Mouse (Mus musculus): ENCODE results near the gene Dlgap3. TPM values are rescaled to one million over a fixed set of nuclear protein-coding genes. Genes with fewer than 3 reads are reported as not detected.

Gene Dlgap3
- polyA plus RNA-seq (2012): 0.02 TPM in 1 of 2 replicates, not detected in the other

GRCm38 (mm10) chr4:127168914-127169345 lies at the start of gene Dlgap3:
TSS of gene Dlgap3 (plus strand) at chr4:127169204.
- no peak for TF ChIP-seq GATA1 (IDR thresholded peaks at IDR 0.05; ENCODE audit: low read length)

DNA sequence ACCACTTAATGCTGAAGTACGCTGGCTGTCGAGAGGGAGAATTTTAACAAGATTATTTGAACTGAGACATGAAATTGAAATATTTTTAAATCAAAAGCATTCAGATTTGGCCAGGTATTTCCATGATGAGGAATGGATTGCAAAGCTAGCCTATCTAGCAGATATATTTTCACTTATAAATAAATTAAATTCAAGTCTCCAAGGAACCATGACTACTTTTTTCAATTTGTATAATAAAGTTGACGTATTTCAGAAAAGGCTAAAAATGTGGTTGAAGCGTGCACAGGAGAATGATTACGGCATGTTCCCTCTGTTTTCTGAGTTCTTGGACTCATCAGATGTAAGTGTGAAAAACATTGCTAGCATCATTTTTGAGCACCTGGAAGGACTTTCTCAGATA lies 45.6 kb upstream of the Dlgap3 start, which contains the start of gene Tmem35b:
Tmem35b (plus strand) TSS at position 301 of the 400 bp plus-strand sequence.
- TF ChIP-seq GATA1 (IDR thresholded peaks at IDR 0.05; ENCODE audit: low read length): no peak

DNA sequence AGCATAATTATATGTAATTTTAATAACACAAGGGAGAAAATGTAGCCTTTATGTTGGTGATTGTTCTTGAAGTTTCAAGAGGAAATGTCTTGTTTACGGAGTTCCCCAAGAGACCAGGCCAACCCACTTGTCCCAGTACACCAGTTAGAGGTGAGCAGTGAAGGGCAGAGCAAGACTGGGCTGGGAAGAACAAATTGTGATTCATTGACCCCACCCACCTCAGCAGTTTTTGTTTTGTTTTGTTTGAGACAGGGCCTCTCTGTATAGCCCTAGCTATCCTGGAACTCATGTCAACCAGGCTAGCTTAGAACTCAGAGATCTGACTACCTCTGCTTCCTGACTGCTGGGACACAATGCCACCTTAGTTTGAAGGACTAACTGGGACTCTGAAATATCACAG lies 44.7 kb upstream of the Dlgap3 start:
- no peak for TF ChIP-seq GATA1 (IDR thresholded peaks at IDR 0.05; ENCODE audit: low read length)

DNA sequence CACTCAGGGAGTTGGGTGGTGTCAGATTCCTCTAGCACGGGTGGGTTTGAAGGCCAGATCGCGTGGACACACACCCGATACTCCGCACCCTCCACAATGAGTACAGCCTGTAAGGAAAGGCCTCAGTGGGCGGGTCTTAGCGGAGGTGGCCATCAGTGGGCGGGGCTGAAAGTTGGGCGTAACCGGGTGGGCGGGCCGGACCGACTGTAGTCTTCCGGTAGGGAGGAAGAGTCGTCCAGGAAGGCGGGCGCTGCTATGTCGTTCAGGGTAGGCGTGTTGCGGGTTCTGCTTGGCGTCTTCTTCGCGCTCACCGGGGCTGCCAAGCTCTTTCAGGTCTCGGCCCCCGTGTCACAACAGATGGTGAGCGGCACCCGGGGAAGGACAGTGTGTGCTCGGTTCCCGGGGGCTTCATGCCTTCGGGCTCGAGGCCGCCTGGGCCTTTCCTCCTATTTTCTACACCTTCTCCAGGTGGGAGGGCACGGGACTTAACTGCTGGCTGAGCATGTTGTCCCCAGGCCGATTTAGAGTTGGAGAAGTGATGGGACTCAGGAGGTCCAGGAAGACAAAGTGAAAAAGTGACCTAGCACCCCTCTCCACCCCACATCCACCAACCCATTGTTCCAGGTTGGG lies 43.1 kb upstream of the Dlgap3 start:
- no peak for TF ChIP-seq GATA1 (IDR thresholded peaks at IDR 0.05; ENCODE audit: low read length)

- no peak for TF ChIP-seq GATA1 (IDR thresholded peaks at IDR 0.05; ENCODE audit: low read length)
These were observed 34.3 kb upstream of the Dlgap3 start for GRCm38 (mm10) chr4:127134687-127135086.

DNA sequence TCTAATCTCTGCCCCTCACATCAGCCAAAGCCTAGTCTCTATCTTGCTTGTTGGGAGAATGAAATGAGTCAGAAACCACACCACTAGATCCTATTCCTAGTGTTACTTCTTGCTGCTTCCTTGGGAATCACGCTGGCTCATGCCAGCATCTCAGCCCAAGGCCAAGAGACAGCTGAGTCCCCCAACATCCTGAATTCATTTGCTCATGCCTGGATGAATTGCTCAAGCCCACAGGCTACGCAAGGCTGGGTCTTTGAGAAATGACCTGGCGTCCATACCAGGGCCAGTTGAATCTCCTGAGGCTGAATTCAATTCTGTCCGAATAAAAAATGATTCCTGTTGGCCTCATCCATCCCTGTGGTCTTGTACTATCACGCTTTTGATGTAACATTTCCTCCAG lies 31.4 kb upstream of the Dlgap3 start:
- no peak for TF ChIP-seq GATA1 (IDR thresholded peaks at IDR 0.05; ENCODE audit: low read length)

GRCm38 (mm10) chr4:127138486-127138885 lies 30.5 kb upstream of the Dlgap3 start:
- no peak for TF ChIP-seq GATA1 (IDR thresholded peaks at IDR 0.05; ENCODE audit: low read length)

DNA sequence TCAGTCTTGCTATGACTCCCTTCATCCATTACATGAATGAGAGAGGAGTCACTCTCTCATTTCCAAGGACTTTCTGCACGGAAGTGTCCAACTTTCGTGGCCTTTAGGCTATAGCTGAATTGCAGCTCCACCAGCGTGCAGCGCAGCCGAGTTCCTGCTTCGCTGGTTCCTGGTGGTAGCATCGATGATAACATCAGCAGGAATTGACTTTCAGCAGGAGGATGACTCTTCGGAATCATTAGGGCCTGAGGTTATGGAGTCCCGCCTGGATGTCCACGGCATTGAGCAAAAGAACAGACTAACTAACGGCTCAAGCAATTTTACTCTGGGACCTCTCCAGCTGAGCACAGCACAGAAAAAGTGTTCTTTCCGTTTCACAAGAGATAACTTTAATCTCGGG lies 19.0 kb upstream of the Dlgap3 start:
- TF ChIP-seq GATA1 (IDR thresholded peaks at IDR 0.05; ENCODE audit: low read length): no peak

DNA sequence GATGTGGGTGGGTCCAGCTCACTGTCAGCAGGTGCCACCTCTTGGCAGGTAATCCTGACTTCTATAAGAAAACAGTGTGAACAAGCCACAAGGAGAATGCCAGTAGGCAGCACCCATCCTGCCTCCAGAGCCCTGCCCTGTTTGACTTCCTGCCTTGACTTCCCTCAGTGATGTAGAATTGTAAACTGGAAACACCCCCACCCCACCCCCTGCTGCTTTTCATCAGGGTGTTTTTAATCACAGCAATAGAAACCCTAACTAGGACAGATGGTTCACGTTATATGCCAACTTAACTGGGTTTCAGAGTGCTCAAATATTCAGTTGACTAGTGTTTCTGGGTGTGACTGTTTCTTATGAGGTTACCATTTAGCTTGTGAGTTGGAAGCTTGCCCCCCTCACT lies 15.7 kb upstream of the Dlgap3 start:
- no peak for TF ChIP-seq GATA1 (IDR thresholded peaks at IDR 0.05; ENCODE audit: low read length)

GRCm38 (mm10) chr4:127155757-127156156 lies 13.2 kb upstream of the Dlgap3 start:
- no peak for TF ChIP-seq GATA1 (IDR thresholded peaks at IDR 0.05; ENCODE audit: low read length)

- TF ChIP-seq GATA1 (IDR thresholded peaks at IDR 0.05; ENCODE audit: low read length): no peak
These were observed 11.3 kb upstream of the Dlgap3 start for GRCm38 (mm10) chr4:127157746-127158145.

- TF ChIP-seq GATA1 (IDR thresholded peaks at IDR 0.05; ENCODE audit: low read length): no peak
These were observed 5.1 kb upstream of the Dlgap3 start for GRCm38 (mm10) chr4:127163926-127164325.

DNA sequence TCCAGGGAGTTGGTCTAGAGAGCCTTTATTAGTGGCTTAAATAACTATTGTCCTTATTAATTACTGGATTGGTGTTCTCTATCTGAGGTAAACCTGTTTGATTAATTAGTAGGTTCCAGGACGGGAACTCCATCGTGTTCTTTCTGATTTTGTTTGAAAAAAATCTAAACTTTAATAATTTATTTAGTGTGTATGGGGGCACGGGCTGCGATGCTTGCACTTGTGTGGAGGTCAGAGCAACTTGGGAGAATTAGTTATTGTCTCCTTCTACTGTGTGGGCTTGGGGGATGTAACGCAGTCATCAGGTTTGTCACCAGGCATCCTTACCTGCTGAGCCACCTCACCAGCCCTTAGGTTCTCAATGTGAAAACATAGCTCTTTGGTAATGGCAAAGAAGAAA lies 1.9 kb upstream of the Dlgap3 start:
- TF ChIP-seq GATA1 (IDR thresholded peaks at IDR 0.05; ENCODE audit: low read length): no peak

- TF ChIP-seq GATA1 (IDR thresholded peaks at IDR 0.05; ENCODE audit: low read length): no peak
These were observed 1.3 kb upstream of the Dlgap3 start for GRCm38 (mm10) chr4:127167731-127168130.

- TF ChIP-seq GATA1 (IDR thresholded peaks at IDR 0.05; ENCODE audit: low read length): no peak
These were observed 642 bp upstream of the Dlgap3 start for GRCm38 (mm10) chr4:127168211-127168913.

- no peak for TF ChIP-seq GATA1 (IDR thresholded peaks at IDR 0.05; ENCODE audit: low read length)
These were observed 580 bp downstream of the Dlgap3 start for GRCm38 (mm10) chr4:127169346-127170221.

Data from G1E-ER4 (cell line).